Mouse (Mus musculus): ENCODE results near the gene Raly.

Raly gene

DNA sequence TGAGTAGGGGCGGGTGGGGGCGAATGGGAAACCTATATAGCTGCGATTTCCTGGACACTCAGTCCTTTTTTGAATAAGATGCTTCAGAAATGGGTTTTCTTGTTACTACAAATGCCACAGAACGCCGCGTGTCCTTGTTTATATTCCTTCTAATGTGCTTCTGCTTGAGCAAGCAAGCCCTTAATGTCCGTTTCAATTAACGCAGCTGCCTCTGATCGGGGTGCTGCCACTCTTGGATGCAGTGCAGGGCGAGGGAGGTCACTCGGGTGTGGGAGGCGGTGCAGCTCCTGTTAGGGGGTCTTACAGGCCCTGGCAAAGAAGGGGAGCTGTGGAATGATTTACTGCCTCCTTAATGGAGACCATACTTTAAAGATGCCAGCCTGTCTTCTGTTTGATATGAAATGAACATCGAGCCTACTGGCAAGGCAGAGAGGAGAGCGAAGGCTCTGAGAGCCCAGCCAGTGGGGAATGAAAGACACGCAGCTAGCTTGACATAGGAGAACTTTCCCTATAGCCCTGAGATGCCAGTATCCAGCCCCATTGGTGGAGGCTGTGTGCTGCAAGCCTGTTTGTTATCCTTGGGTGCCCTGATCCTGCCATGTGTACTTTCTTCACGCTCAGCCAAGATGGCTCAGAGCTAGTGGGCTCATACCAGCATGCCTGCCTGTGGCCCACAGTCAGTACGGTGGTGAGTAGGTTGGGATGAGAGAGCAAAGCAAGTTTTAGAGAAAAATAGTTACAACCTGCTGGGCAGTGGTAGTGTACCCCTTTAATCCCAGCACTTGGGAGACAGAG, 7.8 kb upstream of the Raly start:
- in situ Hi-C loops (cut with MboI, MseI), result no loop called here

DNA sequence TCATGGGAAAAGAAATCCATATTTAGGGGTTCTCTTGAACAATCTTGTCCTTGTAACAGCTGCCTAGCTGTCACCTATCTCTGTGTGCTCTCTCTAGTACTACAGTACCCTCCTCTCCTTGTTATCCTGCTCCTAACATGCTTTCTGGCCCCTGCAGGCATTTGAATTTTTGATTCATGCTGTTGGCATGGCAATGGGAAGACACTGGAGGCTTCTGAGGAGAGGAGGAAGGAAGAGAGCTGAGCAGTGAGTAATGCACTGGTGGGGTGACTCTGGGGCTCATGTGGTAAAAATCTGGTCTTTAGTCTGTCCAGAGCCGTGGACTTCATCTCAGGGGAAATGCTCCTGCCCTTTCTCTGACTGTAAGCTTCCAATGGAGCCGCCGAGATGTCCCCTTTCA, 5.6 kb upstream of the Raly start:
- in situ Hi-C loops (cut with MboI, MseI), result no loop called here

DNA sequence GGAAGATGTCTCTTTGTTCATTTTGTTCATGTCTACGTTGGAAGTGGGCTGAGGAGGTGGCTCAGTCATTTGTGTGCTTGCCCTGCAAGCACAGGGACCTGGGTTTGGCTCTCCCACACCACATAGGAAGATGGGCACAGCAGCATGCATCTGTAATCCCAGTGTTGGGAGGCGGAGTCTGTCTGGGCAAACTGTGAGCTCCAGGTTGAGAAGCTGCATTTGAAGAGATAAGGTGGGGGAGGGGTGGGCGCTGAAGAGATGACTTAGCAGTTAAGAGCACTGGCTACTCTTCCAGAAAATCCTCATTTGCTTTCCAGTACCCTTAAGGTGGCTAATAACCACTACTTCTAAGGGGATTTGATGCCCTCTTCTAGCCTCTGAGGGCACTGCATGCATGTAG, 4.7 kb upstream of the Raly start:
- in situ Hi-C loops (cut with MboI, MseI), result no loop called here

DNA sequence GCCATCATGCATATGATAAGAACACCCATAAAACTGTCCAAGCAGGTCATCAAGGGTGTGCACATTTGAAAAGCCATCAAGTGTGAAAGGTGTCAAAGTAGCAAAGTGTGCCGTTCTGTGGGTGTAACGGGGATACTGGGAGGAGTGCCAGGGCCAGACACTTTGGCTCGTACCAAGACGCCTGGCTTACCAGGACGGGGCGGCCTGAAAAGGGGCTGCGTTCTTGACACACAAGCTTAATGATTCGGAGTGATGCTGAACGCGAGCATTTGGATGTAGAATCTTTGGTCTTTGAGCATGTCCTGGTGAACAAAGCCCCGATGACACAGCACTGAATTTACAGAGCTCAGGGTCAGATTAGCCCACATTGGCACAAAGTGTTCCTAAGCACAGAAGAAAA, 4.1 kb upstream of the Raly start:
- in situ Hi-C loops (cut with MboI, MseI), result no loop called here

DNA sequence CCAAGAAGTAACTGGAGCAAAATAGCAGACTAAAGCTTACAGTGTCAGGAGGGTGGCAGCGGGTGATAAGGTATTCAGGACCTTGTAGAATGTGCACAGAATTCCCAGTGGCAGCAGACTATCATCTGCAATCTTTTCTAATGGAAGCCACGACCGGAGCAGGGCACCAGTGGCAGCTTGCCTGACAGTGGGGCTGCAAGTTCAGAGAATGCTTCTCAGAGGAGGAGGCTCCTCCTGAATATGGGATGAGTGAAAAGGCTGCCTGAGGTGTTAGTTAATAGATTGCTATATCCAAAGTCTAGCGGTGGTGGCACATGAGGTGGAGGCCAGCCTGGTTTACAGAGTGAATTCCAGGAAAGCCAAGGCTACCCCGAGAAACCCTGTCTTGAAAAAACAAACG, 1.5 kb upstream of the Raly start:
- in situ Hi-C loops (cut with MboI, MseI), result no loop called here

DNA sequence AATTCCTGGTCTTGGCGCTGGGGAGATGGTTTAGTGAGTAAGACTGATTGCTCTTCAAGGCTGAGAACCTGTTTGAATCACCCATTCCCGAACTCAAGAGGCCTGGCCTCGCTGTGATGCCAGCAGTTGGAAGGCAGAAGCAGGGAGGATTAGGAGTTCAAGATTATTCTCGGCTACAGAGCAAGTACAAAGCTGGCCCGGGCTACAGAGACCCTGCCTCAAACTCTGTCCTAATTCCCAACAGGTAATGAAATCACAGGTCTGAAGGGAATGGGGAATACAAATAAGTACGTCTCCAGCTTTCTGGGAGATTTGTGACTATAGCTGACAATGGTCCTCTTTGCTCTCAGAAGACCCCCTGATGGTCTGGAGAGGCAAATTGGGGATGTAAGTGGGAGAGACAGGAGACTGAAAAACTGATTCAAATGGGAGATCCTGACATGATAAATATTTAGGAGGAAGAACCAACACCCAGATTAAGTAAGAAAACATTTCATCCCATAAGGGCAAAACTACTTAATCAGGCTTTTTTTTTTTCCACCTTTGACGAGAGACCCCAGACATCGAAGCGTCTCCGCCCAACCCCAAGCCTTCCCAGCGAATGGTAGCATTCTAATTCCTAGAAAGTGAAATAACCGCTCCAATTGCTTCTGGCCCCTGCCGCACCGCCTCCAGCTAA, 780 bp upstream of the Raly start:
- in situ Hi-C loops (cut with MboI, MseI), result no loop called here

DNA sequence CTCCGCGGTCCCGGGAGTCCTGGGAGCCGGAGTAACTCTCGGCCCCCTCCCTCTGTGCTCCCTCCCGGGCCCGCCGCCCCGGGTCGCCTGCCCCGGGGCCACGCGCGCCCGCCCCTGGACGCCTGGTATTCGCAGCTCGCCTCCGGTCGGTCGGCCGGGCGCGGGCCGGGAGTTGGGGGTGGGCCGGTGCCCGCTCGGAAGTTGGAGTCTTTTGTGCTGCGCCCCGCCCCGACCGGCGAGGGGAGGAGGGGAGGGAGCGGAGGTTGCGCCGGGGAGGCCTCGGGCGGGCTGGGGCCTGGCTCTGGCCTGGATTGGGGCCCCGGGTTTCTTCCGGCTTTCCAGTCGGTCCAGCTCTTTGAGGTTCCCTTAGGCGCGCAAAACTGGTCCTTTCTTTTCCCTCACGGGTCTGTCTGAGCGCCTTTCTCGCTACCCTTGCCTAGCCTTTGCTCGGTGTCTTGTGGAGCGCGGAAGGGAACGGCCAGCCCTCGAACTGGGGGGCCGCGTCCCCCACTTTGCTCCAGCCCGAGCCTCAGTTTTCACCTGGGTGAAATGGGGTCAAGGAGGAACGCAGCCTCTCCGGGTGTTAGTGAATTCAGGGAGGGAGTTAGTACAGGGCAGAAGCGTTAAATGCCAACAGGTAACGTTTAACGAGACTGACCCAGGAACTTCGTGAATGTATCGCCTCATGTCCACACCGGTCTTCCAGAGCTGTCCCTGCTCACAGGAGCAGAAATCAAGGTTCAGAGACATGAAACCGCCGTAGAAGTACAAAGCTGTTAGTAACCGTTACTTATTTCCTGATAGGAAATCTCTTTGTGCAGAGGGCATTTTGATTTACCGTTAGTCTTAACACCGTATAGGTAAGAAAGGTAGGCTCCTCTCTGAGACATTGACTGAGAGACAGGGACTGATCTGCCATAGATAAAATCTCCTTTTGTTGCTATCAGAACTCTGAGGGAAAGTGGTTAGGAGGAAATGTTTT, 1.1 kb downstream of the Raly start:
- in situ Hi-C loops (cut with MboI, MseI), result no loop called here

DNA sequence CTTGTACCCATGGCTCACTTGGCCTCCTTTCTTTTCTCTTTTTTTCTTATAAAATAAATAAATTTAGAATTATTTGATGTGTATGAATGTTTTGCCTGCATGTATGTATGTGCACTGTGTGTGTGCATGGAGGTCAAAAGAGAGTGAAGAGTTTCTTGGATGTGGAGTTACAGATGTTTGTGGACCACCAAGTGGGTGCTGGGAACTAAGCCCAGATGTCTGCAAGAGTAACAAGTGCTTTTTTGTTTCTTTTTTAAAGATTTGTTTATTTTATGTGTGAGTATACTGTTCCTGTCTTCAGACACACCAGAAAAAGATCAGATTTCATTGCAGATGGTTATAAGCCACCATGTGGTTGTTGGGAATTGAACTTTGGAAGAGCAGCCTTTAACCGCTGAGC, 12.5 kb downstream of the Raly start:
- in situ Hi-C loops (cut with MboI, MseI), result no loop called here

DNA sequence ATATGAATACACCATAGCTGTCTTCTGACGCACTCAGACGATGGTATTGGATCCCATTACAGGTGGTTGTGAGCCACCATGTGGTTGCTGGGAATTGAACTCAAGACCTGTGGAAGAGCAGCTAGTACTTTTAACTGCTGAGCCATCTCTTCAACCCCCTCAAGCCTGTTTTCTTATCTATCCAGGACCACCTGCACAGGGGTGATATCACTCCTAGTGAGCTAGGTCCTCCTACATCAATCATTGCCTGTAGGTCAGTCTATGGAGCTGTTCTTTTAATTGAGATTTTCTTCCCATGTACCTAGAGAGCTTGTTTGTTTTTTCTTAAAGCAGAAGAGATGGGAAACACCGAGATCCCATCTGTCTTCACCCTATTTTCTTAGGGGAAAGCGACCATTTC, 12.9 kb downstream of the Raly start:
- in situ Hi-C loops (cut with MboI, MseI), result no loop called here

DNA sequence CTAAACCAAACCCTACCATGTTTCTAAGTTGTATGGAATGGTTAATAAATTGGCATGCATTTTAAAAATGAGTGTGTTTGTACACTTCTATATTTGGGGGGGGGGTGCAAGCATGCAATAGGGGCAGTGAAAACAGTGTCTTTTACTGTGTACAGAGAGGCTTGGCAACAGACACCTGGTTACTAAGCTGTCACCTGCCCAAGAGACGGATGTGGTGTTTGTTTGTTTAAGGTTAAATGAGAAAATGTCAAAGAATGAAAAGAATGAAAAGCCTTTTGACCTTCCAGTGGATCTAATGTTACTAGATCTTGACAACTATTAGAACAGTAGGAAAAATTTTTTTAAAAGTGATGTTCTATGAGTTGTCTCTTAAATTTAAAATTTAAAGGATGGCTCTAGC, 16.8 kb downstream of the Raly start:
- in situ Hi-C loops (cut with MboI, MseI), result loop anchor here (5.0 kb wide), 1 partner anchor 60 kb away; no protein-coding TSS in a partner anchor

DNA sequence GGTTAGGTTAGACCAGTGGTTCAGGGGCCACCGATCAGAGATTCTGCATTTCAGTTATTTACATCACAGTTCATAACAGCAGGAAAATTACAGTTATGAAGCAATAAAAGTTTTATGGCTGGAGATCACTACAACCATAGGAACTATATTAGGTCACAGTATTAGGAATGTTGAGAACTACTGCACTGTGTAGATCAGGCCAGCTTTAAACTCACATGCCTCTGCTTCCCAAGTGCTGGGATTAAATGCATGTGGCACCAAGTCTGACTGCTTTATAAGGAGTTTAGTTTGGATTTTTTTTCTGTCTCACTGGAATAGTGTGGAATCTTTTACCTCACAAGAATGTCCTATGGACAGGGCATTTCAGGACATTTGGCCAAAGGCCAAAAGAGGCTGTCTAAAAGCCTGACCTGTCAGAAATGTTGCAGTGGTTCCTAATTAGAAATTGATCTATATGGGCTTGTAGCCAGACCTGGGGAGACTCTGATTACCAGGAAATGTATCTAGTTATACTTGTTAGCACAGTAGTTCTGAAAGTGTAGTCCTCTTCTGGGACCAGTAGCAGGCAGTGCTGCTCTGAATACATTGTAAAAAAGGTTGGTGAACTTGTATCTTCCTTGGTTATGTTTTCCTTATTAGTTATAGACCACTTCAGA, 18.3 kb downstream of the Raly start:
- in situ Hi-C loops (cut with MboI, MseI), result loop anchor here (5.0 kb wide), 1 partner anchor 58 kb away; no protein-coding TSS in a partner anchor

DNA sequence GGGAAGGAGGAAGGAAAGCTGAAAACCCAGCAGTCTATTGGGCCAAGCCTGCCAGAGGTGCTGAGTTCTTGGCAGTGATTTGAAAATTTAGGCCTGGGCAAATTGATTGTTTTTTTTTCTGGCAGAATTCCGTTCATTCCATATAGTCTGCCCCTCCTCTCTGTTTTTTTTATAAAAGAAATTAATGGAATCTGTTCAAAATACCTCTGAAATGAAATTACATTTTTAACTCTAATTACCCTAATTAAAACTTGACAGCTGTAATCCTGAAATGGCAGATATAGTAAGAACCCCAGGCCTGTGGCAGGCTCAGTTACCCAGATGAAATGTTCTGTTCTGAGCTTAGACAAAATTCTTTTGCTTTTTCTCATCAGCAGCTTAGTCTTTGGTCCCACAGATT, 19.9 kb downstream of the Raly start:
- in situ Hi-C loops (cut with MboI, MseI), result no loop called here

DNA sequence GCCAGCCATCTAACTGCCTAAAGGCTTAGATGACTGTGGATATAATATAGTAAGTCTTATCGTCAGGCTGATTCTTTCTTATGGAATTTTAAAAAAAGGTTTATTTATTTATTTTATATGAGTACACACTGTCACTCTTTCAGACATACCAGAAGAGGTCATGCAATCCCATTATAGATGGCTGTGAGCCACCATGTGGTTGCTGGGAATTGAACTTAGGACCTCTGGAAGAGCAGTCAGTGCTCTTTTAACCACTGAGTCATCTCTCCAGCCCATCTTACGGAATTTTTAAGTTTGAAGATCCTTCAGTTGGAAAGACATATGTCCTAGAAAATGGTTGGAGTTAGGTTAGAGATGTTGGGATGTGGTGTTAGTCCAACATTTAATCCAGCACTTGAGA, 22.5 kb downstream of the Raly start:
- in situ Hi-C loops (cut with MboI, MseI), result no loop called here

DNA sequence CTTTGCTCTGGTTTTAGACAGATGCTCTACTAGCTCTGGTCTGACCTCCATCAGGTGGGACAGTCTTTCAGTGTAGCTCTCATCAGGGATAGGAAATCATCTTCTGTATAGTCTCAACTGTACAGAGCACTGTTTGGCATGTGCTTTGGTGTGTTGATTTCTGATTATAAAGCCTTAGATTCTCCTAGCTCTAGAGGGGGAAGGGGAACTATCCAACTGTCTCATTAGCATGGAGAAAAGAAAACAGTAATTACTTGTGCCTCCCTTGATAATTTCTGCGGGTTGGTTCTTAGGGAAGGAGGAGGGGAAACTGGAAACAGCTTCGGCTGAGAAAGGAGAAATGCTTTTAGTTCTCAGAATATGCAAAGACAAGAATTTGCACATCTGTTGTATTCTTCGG, 26.2 kb downstream of the Raly start:
- in situ Hi-C loops (cut with MboI, MseI), result no loop called here

DNA sequence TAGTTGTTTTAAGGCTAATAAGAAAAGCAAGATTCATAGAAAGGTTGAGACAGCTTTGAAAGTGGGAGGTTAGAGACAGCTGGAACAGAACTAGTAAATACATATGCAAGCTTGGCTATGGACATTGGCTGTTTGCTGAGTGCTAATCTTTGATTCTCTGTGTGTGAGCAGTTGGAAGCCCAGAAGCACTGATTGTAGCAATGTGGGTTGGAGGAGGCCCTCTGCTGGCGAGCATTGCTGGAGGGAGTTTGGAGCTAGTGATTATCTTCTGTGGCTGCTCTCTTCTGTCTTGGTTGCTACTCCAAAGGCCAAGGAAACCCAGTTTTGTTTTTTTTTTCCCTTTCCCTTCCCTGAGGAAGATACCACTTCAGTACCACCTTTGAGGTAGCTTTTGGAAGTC, 26.9 kb downstream of the Raly start:
- in situ Hi-C loops (cut with MboI, MseI), result no loop called here

DNA sequence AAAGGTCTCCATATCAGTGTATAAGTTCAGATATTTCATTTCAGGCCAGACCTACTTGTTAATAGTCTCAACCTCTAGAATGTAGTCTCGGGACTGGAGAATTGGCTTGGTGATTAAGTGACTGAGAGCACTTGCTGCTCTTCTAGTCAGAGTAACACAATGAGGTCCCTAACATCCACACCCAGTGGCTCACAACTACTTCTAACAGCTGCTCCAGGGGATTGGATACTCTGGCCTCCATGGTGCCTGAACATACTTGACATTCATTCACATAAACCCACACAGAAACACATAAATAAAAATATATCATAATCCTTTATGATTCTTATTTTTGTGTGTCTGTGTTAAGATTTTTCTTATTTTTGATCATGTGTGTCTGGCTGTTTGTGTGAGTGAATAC, 27.7 kb downstream of the Raly start:
- in situ Hi-C loops (cut with MboI, MseI), result no loop called here

DNA sequence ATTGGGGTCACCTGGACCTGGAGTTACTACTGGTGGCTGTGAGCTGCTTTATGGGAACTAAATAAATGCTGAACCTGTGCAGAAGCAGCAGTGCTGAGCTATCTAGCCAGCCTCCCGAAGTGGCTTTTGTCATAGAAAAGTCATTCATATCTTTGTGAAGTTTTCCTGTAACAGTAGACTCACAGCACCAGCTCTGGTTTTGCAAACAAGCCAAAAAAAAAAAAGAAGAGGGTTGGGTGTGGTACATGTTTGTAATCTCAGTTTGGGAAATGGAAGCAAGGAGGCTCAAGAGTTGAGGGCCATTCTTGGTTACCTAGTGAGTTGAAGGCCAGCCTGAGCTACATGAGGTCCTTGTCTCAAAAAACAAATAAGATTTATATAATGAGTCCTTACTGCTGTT, 29.4 kb downstream of the Raly start:
- in situ Hi-C loops (cut with MboI, MseI), result no loop called here

DNA sequence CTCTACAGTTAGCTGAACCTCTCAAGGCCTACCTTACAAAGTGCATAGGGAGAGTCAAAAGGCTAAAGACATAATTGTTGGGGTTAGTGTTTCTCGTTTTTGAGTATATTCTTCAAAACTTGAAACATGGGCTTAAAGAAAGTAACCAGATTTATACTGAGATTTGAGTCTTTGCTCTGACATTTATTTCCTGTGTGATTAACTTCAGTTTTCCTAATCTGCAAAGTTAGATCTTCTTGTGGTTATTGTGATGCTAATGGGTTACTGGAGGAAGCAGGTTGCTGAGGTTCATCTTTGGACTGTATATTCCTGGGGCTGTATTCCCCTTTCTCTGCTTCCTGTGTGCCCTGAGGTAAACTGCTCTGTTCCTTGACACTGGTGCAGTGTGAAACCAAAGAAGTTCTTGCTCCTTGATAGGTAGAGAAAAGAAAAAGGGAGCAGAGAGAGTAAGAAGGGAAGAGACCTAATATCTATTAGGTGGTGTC, 35.2 kb downstream of the Raly start:
- in situ Hi-C loops (cut with MboI, MseI), result no loop called here

DNA sequence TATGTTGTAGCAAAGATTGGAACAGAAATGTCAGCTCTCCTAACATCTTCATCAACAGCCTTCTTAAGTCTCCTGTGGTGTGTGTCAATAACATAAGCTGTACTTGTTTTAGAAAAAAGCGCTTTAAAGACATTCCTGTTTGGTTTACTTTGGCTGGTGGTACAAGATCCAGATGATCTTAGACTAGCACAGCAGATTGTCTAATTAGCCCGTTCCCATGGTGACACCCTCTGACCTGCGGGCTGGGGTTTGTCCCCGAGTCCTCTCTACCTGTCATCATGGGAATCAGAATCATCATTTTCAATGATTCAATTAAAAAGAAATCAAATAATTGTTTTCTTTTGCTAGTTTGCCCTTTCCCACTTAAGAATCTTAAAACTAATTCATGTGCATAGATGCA, 36.6 kb downstream of the Raly start:
- in situ Hi-C loops (cut with MboI, MseI), result no loop called here

DNA sequence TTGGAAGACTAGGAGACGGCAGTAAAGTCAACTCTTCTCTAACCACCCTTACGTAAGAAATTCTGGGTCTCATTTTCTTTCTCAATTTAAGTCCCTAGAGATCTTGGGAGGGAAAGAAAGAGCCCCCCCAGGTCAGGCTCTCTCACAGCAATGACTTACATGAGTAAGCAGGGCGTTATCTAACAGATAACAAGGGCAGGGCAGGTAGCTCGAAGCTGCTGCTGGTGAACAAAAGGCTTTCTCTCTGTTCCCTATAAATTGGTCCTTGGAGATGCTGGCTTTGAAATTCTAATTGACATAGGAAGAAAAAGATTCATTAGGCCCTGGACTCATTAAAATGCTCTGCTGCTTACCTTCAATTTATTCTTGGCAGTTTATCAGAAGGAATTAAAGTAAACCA, 41.6 kb downstream of the Raly start:
- in situ Hi-C loops (cut with MboI, MseI), result loop anchor here (10.0 kb wide), 1 partner anchor 68 kb away; no protein-coding TSS in a partner anchor

DNA sequence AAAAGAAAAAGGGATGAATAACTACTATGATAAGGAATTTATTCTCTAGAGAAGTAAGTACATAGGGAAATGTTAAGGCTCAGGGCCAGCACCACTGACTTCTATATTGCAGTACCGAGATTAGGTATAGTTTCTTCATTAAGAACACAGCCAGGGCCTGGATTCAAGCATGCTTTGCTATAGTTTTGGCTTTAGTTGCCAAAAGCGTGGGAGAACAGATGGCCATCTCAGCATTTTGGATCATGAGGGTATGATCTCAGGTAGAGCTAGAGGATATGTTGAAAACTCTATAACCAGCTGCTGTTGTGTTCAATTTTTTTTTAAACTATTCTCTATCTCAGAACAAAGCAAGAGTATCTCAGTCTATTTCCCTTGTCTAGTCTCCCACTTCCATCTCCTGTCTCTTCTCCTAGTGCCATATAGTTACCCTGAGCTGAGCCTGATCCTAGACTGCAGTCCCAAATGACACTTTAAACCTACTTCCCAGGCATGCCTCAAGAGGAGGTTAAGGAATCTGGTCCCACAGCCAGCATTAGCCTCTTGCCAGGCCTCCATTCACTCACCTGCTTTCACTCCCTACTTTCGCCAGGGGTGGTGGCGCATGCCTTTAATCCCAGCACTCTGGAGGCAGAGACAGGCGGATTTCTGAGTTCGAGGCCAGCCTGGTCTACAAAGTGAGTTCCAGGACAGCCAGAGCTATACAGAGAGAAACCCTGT, 43.4 kb downstream of the Raly start:
- in situ Hi-C loops (cut with MboI, MseI), result loop anchor here (10.0 kb wide), 1 partner anchor 70 kb away; no protein-coding TSS in a partner anchor
